Mouse (Mus musculus) liver, adult 2 months (tissue): ENCODE data around the gene Serinc5. TPM values are rescaled to one million over a fixed set of nuclear protein-coding genes. Genes with fewer than 3 reads are reported as not detected.
A peak's percentile ranks its signal among the peaks of the same experiment; 100 is the strongest.

Experiments
- DNase-seq: peaks from one replicate; pipeline ENCODE4 v3.0.0-alpha.2; 2011; ENCODE audit warnings: low read depth, low spot score; ENCODE audit errors: extremely low read depth
- H3K27ac ChIP-seq: fragments of 200-500 bp; replicated peaks from 2 replicates; pipeline ENCODE4 v1.5.1; 2012; ENCODE audit warnings: low read depth, mild to moderate bottlenecking, control low read depth, inconsistent platforms, low read length; ENCODE audit not compliant: insufficient read depth
- H3K27me3 ChIP-seq: fragments of 200-500 bp; 2 replicates; pipeline ENCODE4 v1.6.1; 2012; ENCODE audit warnings: mild to moderate bottlenecking, moderate library complexity, low read length, inconsistent platforms; ENCODE audit not compliant: control insufficient read depth, insufficient read depth
- H3K36me3 ChIP-seq: fragments of 200-500 bp; 2 replicates; pipeline ENCODE4 v1.6.1; 2012; ENCODE audit warnings: low read length, inconsistent platforms; ENCODE audit not compliant: control insufficient read depth, insufficient read depth
- H3K4me1 ChIP-seq: fragments of 200-500 bp; 2 replicates; pipeline ENCODE4 v1.6.1; 2011; ENCODE audit warnings: low read length; ENCODE audit not compliant: control insufficient read depth, insufficient read depth
- H3K4me3 ChIP-seq: fragments of 200-500 bp; 2 replicates; pipeline ENCODE4 v1.5.1; 2011; ENCODE audit warnings: low read depth, mild to moderate bottlenecking, control low read depth, low read length, moderate library complexity; ENCODE audit not compliant: insufficient read depth
- H3K79me2 ChIP-seq: fragments of 200-500 bp; 2 replicates; pipeline ENCODE4 v1.6.1; 2012; ENCODE audit warnings: inconsistent platforms, mild to moderate bottlenecking, low read length, moderate library complexity; ENCODE audit not compliant: control insufficient read depth, insufficient read depth
- H3K9ac ChIP-seq: fragments of 200-500 bp; 2 replicates; pipeline ENCODE4 v1.6.1; 2012; ENCODE audit warnings: low read depth, mild to moderate bottlenecking, control low read depth, inconsistent platforms, low read length
- CTCF ChIP-seq: fragments of 200-500 bp; IDR thresholded peaks from 2 replicates; pipeline ENCODE4 v1.5.1; 2011; ENCODE audit warnings: low read depth, low read length, control low read depth
- POLR2A ChIP-seq: fragments of 200-500 bp; IDR thresholded peaks from 2 replicates; pipeline ENCODE4 v1.6.1; 2011; ENCODE audit warnings: low read length, control low read depth; ENCODE audit not compliant: insufficient read depth; ENCODE audit errors: extremely low read depth
- WGBS: fragments of 180-500 bp; shearing (Covaris S2); methylation state at CpG from one replicate; pipeline ENCODE4 v1.1.7; 2018; 5-methylcytosine and 5-hydroxymethylcytosine counted together
- polyA plus RNA-seq: library from polyadenylated mRNA; depleted of rRNA; stranded (reverse); fragments of >200 nt; gene quantifications from 2 replicates; pipeline ENCODE4 v1.2.3, GENCODE M21; 2012; rRNA removed
- total RNA-seq: library from RNA; depleted of rRNA; stranded (reverse); fragments of >200 nt; gene quantifications from 2 replicates; pipeline ENCODE4 v1.2.3, GENCODE M21; 2014; rRNA removed

Gene Serinc5
- total and polyA plus RNA-seq, 2 experiments: 14.3 to 18.0 TPM

DNA sequence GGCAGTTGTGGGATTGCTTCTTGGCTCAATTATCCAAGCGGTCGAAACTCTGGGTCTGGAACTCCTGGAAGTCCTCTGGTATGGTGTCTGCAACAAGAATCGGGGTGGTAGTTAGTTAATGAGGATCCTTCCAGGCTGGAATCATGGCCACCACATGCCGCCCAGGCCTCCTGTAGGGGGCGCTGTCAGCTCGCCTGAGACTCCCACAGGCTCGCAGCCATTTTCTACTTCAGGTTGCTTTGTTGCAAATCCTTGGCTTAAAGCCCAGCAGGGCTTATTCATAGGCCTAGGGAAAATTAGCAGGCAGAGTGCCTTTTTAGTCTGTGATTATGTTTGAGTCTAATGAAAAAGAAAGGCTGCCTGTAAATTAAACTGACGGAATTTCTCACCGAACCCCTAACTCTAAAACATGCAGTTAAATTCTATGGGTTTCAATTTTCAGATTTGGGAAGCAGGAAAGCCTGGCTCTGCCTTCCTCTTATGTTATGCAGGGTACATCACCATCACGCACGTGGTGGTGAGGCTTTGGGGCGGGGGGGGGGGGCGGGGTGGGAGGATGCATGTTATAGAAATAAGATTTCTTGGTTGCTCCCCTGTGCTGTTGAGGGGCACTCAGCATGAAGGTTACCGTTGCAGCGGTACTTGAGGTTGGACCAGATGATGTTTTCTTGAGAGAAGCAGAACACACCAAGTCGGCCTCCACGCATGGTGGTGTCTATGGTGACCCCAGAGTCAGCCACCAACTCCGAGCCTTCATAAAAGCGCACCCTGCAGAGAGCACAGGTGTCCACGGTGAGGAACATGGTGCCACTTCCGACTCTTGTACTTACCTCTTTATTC lies 141.1 kb downstream of the Serinc5 start:
- Histone ChIP-seq H3K27ac (no peak overlapping the region), H3K9ac (no peak overlapping the region), H3K79me2 (no peaks in the 10 kb centered on the region), H3K4me1 (no peaks in the 10 kb centered on the region), H3K27me3 (no peaks in the 10 kb centered on the region), H3K36me3 (no peaks in the 10 kb centered on the region), H3K4me3 (no peak overlapping the region)
- TF ChIP-seq CTCF: peak; percentile 81
- no peak for TF ChIP-seq POLR2A
- DNase-seq: peak; percentile 67
- 73% methylated on average over 21 of the region's 21 CpGs for WGBS

DNA sequence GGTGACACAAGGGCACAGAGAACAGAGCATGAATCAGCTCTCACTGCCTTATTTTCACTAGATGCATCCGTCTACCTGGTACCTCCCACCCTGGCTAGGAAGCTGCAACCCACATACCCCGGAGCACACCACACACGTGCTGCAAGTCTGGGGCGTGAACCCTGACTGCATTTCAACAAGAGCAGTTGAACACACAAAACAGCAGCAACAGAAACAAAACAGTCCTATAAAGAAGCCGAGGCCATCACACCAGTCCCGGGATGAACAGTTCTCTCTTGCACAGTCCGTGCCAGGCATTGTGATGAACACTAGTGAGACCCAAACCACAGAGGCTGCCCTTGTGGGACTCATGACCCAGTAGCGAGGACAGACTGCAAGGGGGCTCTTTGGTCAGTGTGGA lies 142.8 kb downstream of the Serinc5 start:
- H3K4me1 ChIP-seq: no peaks in the 10 kb centered on the region
- no peak overlapping the region for H3K9ac ChIP-seq
- TF ChIP-seq POLR2A: no peak
- TF ChIP-seq CTCF: no peak
- H3K27me3 ChIP-seq: no peaks in the 10 kb centered on the region
- no peak overlapping the region for H3K27ac ChIP-seq
- no peaks in the 10 kb centered on the region for H3K79me2 ChIP-seq
- H3K4me3 ChIP-seq: no peak overlapping the region
- WGBS: 87% methylated on average over 8 of the region's 8 CpGs
- H3K36me3 ChIP-seq: no peaks in the 10 kb centered on the region
- DNase-seq: no peak

DNA sequence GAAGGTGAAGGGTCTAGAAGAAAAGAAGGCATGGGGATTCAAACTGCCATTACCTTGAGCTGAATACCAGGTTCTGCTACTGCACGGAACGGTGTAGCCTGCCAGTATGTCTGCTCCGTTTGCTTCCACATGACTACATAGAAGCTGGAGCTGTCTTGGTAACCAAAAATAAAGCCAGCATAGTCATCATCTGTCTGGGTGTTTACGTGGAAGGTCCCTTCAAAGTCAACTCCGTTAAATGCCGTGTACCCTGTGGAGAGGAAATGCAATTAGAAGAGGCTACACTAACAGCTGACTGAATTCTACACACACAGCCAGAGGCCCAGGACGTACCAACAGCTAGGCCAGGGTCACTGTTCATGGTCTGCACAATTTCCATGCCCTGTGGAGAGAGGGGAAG lies 144.1 kb downstream of the Serinc5 start:
- H3K27ac ChIP-seq: no peak overlapping the region
- H3K27me3 ChIP-seq: no peaks in the 10 kb centered on the region
- TF ChIP-seq CTCF (no peak), POLR2A (no peak)
- H3K4me3 ChIP-seq: no peak overlapping the region
- no peak overlapping the region for H3K9ac ChIP-seq
- 87% methylated on average over 7 of the region's 7 CpGs for whole genome bisulfite sequencing
- H3K36me3 ChIP-seq: no peaks in the 10 kb centered on the region
- DNase-seq: no peak
- H3K4me1 ChIP-seq: no peaks in the 10 kb centered on the region
- no peaks in the 10 kb centered on the region for H3K79me2 ChIP-seq

DNA sequence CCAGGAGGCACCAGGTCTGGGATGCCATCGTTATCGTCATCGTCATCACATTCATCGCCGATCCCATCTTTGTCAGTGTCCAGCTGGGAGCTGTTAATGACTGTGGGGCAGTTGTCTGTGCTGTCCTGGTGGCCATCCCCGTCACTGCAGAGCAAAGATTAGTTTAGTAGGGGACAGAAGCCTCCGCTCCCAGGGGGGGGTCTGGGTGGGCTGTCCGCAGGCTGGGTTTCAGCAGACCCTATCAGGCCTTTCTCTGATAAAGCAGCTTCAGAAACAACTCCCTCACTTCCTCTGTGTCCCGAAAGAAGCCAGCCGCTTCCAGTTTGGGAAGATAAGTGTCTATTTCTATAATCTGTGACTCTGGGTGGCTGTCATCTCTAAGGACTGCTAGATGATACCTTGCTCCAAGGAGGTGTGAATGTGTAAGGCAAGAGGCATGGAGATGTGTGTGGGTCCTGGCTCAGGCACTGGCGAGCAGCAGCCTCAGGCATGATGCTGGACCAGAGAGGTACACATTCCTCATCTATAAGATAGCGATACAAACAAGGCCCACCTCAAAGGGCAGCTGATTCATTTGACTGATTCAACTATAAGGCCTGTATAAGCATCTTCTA lies 147.2 kb downstream of the Serinc5 start:
- Histone ChIP-seq H3K27ac (no peak overlapping the region), H3K4me1 (no peaks in the 10 kb centered on the region), H3K9ac (no peak overlapping the region), H3K27me3 (0 out of 2 replicates have a peak, but pooled peaks cover 2% of the 10 kb centered on the region), H3K4me3 (no peak overlapping the region), H3K36me3 (no peaks in the 10 kb centered on the region), H3K79me2 (no peaks in the 10 kb centered on the region)
- 80% methylated on average over 12 of the region's 12 CpGs for WGBS
- DNase-seq: no peak
- TF ChIP-seq POLR2A (no peak), CTCF (no peak)

DNA sequence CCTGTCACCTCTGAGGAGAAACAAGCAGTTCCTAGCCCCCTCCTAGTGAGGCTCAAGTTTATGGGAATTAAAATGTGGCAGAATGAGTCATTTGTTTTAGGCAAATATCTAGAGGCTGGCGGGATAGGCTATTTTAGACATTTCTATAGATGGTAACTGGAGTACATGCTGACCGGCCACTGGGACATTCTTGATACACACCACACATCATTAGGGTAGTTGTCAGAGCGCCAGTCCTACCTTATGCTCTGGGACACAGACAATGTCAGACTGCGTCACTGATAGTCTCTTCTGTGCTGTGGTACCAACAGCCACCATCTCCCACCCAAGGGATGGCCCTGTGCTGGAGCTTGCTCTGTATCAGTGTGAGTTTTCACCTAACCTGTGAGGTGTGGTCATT lies 148.2 kb downstream of the Serinc5 start:
- no peak overlapping the region for H3K27ac ChIP-seq
- DNase-seq: no peak
- H3K4me3 ChIP-seq: no peak overlapping the region
- H3K9ac ChIP-seq: no peak overlapping the region
- 0 out of 2 replicates have a peak, but pooled peaks cover 2% of the 10 kb centered on the region for H3K27me3 ChIP-seq
- WGBS: 93% methylated on average over 4 of the region's 4 CpGs
- no peaks in the 10 kb centered on the region for H3K4me1 ChIP-seq
- TF ChIP-seq POLR2A: no peak
- TF ChIP-seq CTCF: no peak
- no peaks in the 10 kb centered on the region for H3K79me2 ChIP-seq
- no peaks in the 10 kb centered on the region for H3K36me3 ChIP-seq

DNA sequence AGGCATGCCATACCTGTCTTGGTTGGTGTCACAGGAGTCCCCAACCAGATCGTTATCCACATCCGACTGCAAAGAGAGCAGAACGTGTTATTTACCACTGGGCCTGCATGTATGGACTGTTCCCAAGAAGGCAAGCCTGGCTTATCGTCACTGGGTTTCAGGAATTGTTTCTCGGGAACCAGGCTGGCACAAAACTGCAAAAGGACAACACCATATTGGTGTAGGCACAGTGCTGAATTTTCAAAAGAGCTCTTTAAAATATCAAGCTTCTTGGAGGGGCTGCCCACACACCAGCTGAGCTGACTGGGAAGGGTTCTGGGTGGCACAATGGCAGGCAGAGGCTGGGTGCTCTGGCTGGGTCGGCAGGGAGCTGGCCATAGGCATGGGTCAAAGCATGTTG lies 149.6 kb downstream of the Serinc5 start:
- Histone ChIP-seq H3K4me3 (no peak overlapping the region), H3K27me3 (0 out of 2 replicates have a peak, but pooled peaks cover 2% of the 10 kb centered on the region), H3K9ac (no peak overlapping the region), H3K4me1 (no peaks in the 10 kb centered on the region), H3K27ac (no peak overlapping the region), H3K79me2 (no peaks in the 10 kb centered on the region), H3K36me3 (no peaks in the 10 kb centered on the region)
- no peak for DNase-seq
- no peak for TF ChIP-seq POLR2A
- no peak for TF ChIP-seq CTCF
- 83% methylated on average over 6 of the region's 6 CpGs for WGBS

Other genes with a start within 250 kb of the Serinc5 start
- gene Ankrd34b, start 185.2 kb upstream of the Serinc5 start, total RNA-seq: not detected in 2 replicates
- gene Ankrd34b, start 185.2 kb upstream of the Serinc5 start, polyA plus RNA-seq: not detected in 2 replicates
- 8.7 and 9.3 TPM in 2 replicates for gene Fam151b, start 127.1 kb upstream of the Serinc5 start, total RNA-seq
- 2.7 and 3.4 TPM in 2 replicates for gene Fam151b, start 127.1 kb upstream of the Serinc5 start, polyA plus RNA-seq
- gene Zfyve16, start 80.2 kb upstream of the Serinc5 start, total RNA-seq: 7.5 and 7.8 TPM in 2 replicates
- 0.76 and 0.97 TPM in 2 replicates for gene Zfyve16, start 80.2 kb upstream of the Serinc5 start, polyA plus RNA-seq
- not detected in 2 replicates for gene Spz1, start 34.9 kb upstream of the Serinc5 start, total RNA-seq
- gene Spz1, start 34.9 kb upstream of the Serinc5 start, polyA plus RNA-seq: not detected in 2 replicates
- gene Thbs4, start 183.7 kb downstream of the Serinc5 start, total RNA-seq: 0.09 TPM in 1 of 2 replicates, not detected in the other
- 0.04 and 0.05 TPM in 2 replicates for gene Thbs4, start 183.7 kb downstream of the Serinc5 start, polyA plus RNA-seq
- gene Mtx3, start 233.7 kb downstream of the Serinc5 start, total RNA-seq: 10.4 and 12.3 TPM in 2 replicates
- 2.6 TPM in 2 replicates for gene Mtx3, start 233.7 kb downstream of the Serinc5 start, polyA plus RNA-seq